Mouse (Mus musculus): ENCODE measurements around the gene Nol4l. TPM values are rescaled to one million over a fixed set of nuclear protein-coding genes. Genes with fewer than 3 reads are reported as not detected.
"Not testable (repeated sequence)": the region's sequence is repeated elsewhere in the genome, so short reads cannot be mapped to it uniquely, and the experiment has no call there.

Gene Nol4l
- total RNA-seq, 2 experiments from 2014 or later = 47.0 to 47.3 TPM

GRCm38 (mm10) chr2:153414607-153415006, 115.2 kb downstream of the Nol4l start:
- DNase-seq = no peak

GRCm38 (mm10) chr2:153412563-153412962, 117.2 kb downstream of the Nol4l start:
- DNase-seq = no peak

- no peak for DNase-seq
Measured at GRCm38 (mm10) chr2:153411557-153411956, 118.2 kb downstream of the Nol4l start.

- no peak for DNase-seq
Measured at GRCm38 (mm10) chr2:153408971-153409370, 120.8 kb downstream of the Nol4l start.

GRCm38 (mm10) chr2:153406882-153407281, 122.9 kb downstream of the Nol4l start:
- DNase-seq = no peak

- DNase-seq = no peak
Measured at GRCm38 (mm10) chr2:153404882-153405281, 124.9 kb downstream of the Nol4l start.

GRCm38 (mm10) chr2:153404062-153404461, 125.7 kb downstream of the Nol4l start:
- no peak for DNase-seq

GRCm38 (mm10) chr2:153399166-153399565, 130.6 kb downstream of the Nol4l start:
- DNase-seq = no peak

- no peak for DNase-seq
Measured at GRCm38 (mm10) chr2:153397790-153398515, 131.8 kb downstream of the Nol4l start.

GRCm38 (mm10) chr2:153393045-153393444, 136.7 kb downstream of the Nol4l start:
- no peak for DNase-seq

GRCm38 (mm10) chr2:153389831-153390230, 139.9 kb downstream of the Nol4l start:
- no peak for DNase-seq

GRCm38 (mm10) chr2:153380479-153380878, 149.3 kb downstream of the Nol4l start:
- no peak for DNase-seq

GRCm38 (mm10) chr2:153375380-153375779, 154.4 kb downstream of the Nol4l start:
- no peak for DNase-seq

GRCm38 (mm10) chr2:153370871-153371270, 158.9 kb downstream of the Nol4l start:
- no peak for DNase-seq

- DNase-seq = not testable (repeated sequence)
Measured at GRCm38 (mm10) chr2:153364531-153364930, 165.2 kb downstream of the Nol4l start.

- no peak for DNase-seq
Measured at GRCm38 (mm10) chr2:153361101-153361710, 168.6 kb downstream of the Nol4l start.

Other genes starting within 250 kb of the Nol4l start
- gene Kif3b, start 238.6 kb downstream of the Nol4l start, total RNA-seq (2021) = 10 to 100 TPM; 55.6 to 58.0 TPM
- 10 to 100 TPM; 32.1 to 32.6 TPM for gene Asxl1, start 184.1 kb downstream of the Nol4l start, total RNA-seq (2021)
- gene 4930404H24Rik, start 37.2 kb downstream of the Nol4l start, total RNA-seq (2021) = not detected
- gene Commd7, start 102.8 kb upstream of the Nol4l start, total RNA-seq (2021) = 10 to 100 TPM; 30.5 to 32.9 TPM
- 1 to 10 TPM; 1.3 to 1.6 TPM for gene Dnmt3b, start 119.5 kb upstream of the Nol4l start, total RNA-seq (2021)
- gene Dnmt3c, start 166.7 kb upstream of the Nol4l start, total RNA-seq (2021) = not detected
- 10 to 100 TPM; 84.1 to 92.7 TPM for gene Mapre1, start 211.3 kb upstream of the Nol4l start, total RNA-seq (2021)
- gene Efcab8, start 250.0 kb upstream of the Nol4l start, total RNA-seq (2021) = under 1 TPM; 0.07 to 0.40 TPM

All from layer of hippocampus, postnatal 36 days (tissue).